Mouse (Mus musculus) left cerebral cortex, adult 2 months (tissue): ENCODE data around the gene Tnrc6b. TPM values are rescaled to one million over a fixed set of nuclear protein-coding genes. Genes with fewer than 3 reads are reported as not detected.

ENCODE experiments used
- DNase-seq, 2 experiments: peaks; one replicate each; pipeline ENCODE4 v3.0.0; 2021 to 2022; ENCODE audit warnings: low spot score in 2 of 2, mixed read lengths in 1 of 2; ENCODE audit errors: extremely low spot score in 1 of 2
- H3K27ac ChIP-seq: fragments of 200-600 bp; 2 replicates; pipeline ENCODE4 v1.8.1; 2022
- H3K4me3 ChIP-seq: fragments of 200-600 bp; 2 replicates; pipeline ENCODE4 v1.8.1; 2022
- CTCF ChIP-seq: fragments of 200-600 bp; IDR thresholded peaks from 2 replicates; pipeline ENCODE4 v1.8.1; 2022; ENCODE audit warnings: antibody characterized with exemption, mild to moderate bottlenecking, moderate library complexity
- intact Hi-C: fragments of 180-260 bp; cut with DNase I; formaldehyde crosslinking; loops from one replicate; pipeline ENCODE4 v1.15.1; 2025
- long read RNA-seq, 2 experiments: library from polyadenylated mRNA; stranded (forward); transcript quantifications; one replicate each; pipeline ENCODE4 v2.0.0; 2021; ENCODE audit warnings: borderline mapping rate in 2 of 2
- total RNA-seq, 2 experiments: library from RNA; stranded (reverse); gene quantifications; 2 replicates each; pipeline ENCODE4 v1.2.3; 2021

The Tnrc6b gene
- 100 to 1,000 TPM; 118 to 120 TPM for total RNA-seq
- long read RNA-seq, experiment 1, partial matches to known transcripts = 3 of 9 reads
- long read RNA-seq, experiment 1, other reads (novel, unspliced or antisense) = 6 of 9 reads
- long read RNA-seq, experiment 2, partial matches to known transcripts = 0 of 4 reads
- long read RNA-seq, experiment 2, other reads (novel, unspliced or antisense) = 4 of 4 reads

DNA sequence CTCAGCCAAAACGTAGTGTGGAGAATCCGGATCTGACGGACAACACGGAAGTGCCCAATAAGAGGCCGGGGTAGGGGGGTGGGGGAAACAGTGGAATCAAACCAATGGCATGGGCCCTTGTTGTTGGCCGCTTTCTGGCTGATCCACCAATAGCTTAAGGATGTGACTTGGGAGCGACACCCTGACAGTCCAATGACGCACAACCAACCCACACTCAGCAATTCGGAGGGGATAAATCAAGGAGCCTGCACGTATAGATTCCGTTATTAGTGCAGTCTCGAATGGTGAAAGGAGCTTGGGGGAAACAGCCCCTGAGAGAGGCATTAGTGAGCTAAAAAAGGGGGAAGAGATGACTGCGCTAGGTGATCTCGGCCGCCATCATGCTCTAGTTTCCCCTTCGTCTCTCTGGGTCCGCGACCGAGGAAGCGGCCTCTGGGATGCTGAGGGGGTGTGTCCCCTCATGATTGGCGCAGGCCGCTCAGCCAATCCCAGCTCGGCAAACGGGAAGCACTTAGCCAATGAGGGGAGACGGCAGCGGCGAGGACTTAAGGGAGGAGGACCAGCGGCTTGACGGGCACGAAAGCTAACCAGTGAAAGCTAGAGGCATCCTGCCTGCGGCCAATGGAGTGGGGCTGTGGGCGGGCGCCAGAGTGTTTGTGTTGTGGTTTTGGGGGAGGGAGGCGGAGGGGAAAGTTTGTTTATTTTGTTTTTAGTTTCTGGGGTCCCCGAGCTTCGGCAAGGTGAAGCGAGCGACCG lies at the start of gene Tnrc6b:
TSS of gene Tnrc6b (plus strand) at position 706 of the 756 bp plus-strand sequence.
- no peak for TF ChIP-seq CTCF
- DNase-seq = peak; percentile 98
- intact Hi-C loops = loop anchor here (2.0 kb wide), 1 partner anchor 88 kb away; no protein-coding TSS in a partner anchor
- peak within 1 kb of the TSS; percentile 100 for H3K27ac ChIP-seq
- peak within 1 kb of the TSS; percentile 100 for H3K4me3 ChIP-seq

DNA sequence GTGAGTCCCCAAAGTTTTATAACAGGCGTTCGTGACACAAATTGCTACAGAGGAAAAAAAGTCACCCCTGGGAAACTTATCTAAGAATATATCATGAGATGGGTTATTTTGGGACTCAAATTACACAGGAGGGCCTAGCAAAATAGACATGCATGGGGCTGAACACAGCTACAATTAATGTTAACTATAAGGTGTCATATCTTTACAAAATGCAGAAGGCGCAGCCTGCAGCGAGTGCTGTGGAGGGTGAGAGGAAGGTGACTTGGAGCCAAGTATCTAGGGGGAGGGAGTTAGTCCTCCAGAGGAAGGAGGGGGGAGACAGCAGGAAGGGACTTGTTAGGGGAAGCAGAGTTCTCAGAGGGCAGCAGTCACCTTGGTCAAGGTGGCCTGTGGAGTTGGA lies 46.7 kb upstream of the Tnrc6b start:
- no peak for DNase-seq
- intact Hi-C loops = no loop called here
- Histone ChIP-seq H3K4me3 (no peak overlapping the region), H3K27ac (no peak overlapping the region)
- TF ChIP-seq CTCF = no peak

DNA sequence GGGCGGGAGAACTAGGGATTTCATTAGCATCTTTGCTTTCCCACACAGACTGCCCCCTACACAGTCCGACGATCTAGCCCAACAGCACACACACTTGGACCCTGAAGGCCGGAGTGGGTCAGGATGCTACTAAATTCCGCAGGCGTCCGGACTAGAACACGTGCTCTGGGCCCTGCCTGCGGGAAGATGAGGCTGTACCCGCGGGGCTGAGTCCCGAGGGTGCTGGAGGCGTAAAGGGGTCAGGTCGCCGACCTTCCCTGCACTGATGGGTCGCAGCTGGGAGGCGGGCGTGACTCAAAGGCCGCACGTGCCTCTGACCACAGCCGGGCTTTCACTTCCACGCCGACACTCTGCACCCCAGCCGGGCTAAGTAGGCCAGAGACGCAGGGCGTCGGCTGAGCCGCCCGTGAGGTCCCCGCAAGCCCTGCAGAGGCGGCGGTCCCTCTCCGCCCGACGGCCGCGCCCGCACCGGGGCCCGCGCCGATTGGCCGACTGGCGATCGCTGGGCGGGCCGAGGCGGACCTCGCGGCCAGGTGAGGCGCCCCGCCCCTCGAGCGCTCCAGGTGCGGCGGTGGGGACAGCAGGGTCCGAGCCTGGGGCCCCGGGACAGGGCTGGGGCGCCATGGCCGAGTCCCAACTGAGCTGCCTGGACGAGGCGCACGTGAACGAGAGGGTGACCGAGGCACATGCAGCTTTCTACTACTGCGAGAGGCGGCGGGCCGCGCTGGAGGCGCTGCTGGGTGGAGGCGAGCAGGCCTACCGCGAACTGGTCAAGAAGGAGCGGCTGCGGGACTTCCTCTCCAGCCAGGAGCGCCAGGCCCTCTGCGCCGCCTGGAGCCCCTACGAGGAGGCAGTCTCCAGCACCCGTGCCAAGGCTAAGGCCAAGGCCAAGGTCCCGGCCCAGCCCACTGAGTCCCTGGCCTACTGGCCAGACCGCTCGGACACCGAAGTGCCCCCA lies 39.5 kb upstream of the Tnrc6b start, which contains the start of gene Fam83f:
TSS of gene Fam83f (plus strand) at position 553 of the 958 bp plus-strand sequence.
- intact Hi-C loops = no loop called here
- Histone ChIP-seq H3K4me3 (peak within 1 kb of the TSS; percentile 26), H3K27ac (peak within 1 kb of the TSS; percentile 15; the same call in 1 of the 2 replicates)
- TF ChIP-seq CTCF = no peak
- peak in 1 of 2 experiments; percentile 23 for DNase-seq

GRCm38 (mm10) chr15:80672810-80673209 lies 38.3 kb upstream of the Tnrc6b start:
- Histone ChIP-seq H3K4me3 (no peak overlapping the region), H3K27ac (0 out of 2 replicates have a peak overlapping the region, but pooled peaks have one; percentile 15)
- no peak for TF ChIP-seq CTCF
- peak in 1 of 2 experiments; percentile 25 for DNase-seq
- intact Hi-C loops = no loop called here

DNA sequence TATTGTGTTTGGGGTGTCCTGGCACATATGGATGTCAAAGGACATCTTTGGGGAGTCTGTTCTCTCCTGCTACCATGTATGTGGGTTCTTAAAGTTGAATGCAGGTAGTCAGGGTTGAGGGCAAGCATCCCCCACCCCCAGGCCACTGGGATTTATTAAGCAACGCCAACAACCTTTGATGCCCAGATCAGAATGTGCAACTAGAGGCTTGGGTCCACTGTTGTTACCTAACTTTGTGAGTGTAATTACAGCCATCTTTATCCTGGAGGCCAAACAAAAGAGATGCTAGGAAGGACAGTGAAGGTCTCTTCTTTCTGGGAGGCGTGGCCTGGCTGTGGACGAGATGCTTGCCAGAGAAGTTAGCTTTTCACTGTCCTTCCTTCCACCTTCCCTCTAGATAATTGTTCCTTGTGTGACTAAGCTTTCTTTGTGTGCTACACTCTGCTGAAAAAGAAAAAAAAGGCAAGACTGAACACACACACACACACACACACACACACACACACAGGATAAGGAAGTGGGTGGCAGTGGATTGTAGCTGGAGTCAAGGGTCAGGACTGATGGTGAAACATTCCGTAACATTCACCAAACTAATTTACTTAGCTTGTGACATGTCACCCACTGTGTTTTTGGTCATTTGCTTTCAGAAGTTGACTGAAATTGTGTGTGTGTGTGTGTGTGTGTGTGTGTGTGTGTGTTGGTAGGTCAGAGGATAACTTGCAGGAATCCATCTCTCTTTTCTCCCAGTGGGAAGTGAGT lies 37.6 kb upstream of the Tnrc6b start:
- no peak for TF ChIP-seq CTCF
- intact Hi-C loops = no loop called here
- DNase-seq = no peak
- Histone ChIP-seq H3K4me3 (no peak overlapping the region), H3K27ac (no peak overlapping the region)

DNA sequence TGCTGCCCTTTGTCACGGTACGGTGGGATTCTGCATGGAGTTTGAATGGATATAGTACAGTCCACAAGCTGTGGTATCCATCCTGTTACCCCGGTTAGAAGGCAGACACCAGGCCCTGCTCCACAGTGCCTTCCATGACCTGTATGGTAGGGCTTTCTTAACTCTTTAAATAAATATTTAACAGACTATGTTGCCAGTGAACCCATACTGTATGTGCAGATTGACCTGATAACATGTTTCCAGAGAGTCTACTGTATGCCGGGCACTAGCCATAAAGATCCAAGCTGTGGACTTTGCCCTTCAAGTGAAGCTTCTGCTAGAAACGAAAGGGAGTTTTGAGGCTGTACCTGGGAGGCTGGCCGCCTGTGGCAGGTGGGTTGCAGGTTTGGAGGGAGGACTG lies 36.4 kb upstream of the Tnrc6b start:
- no peak for TF ChIP-seq CTCF
- intact Hi-C loops = no loop called here
- Histone ChIP-seq H3K27ac (no peak overlapping the region), H3K4me3 (no peak overlapping the region)
- DNase-seq = no peak

DNA sequence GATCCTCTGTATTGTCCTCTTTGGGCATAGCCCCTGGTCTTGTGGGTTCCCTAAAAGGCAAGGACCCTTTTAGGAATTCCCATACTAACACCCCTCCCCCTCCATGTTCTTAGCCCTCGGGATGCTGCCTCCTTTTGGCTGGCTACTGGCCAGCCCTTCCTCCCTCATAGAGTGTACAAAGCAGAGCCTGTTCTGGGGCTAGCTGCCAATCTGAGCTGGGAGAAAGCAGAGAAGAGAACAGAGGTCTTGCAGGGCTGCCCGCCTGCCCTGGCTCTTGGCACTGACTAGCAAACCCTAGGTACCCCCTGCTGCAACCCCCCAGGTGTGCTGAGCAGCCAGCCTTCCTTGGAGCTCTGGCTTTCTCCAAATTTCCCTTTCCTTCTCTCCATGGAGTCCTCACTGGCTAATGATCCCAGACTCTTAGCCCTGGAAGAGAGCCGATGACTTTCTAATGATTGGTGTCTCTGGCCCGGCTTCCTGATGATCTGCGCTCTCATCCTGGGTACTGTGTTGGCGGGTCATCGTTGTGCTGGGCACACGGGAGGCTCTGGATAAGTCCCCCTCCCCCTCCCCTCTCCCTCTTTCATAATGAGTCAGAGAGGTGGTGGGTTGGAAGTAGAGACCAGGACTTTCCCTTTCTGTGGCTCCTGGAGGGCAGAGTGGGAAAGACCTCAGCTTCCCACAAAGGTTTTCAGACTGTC lies 31.4 kb upstream of the Tnrc6b start:
- no peak for DNase-seq

GRCm38 (mm10) chr15:80680347-80681030 lies 30.6 kb upstream of the Tnrc6b start:
- intact Hi-C loops = no loop called here
- Histone ChIP-seq H3K4me3 (no peak overlapping the region), H3K27ac (no peak overlapping the region)
- TF ChIP-seq CTCF = no peak
- DNase-seq = no peak

More for the DNA sequence above, 31.4 kb upstream of the Tnrc6b start:
- Histone ChIP-seq H3K4me3 (no peak overlapping the region), H3K27ac (no peak overlapping the region)
- no peak for TF ChIP-seq CTCF
- intact Hi-C loops = no loop called here

GRCm38 (mm10) chr15:80681466-80681881 lies 29.6 kb upstream of the Tnrc6b start:
- DNase-seq = no peak
- no peak overlapping the region for H3K4me3 ChIP-seq
- intact Hi-C loops = no loop called here
- no peak for TF ChIP-seq CTCF
- H3K27ac ChIP-seq = no peak overlapping the region

GRCm38 (mm10) chr15:80682343-80682742 lies 28.8 kb upstream of the Tnrc6b start:
- no peak for DNase-seq
- TF ChIP-seq CTCF = no peak
- Histone ChIP-seq H3K27ac (no peak overlapping the region), H3K4me3 (no peak overlapping the region)
- intact Hi-C loops = no loop called here
